Mouse (Mus musculus): Measurements from ENCODE around the gene Slc6a12.
"Not testable (repeated sequence)": the region's sequence is repeated elsewhere in the genome, so short reads cannot be mapped to it uniquely, and the experiment has no call there.

- peak; percentile 66 for TF ChIP-seq CTCF (IDR thresholded peaks at IDR 0.05; ENCODE audit: low read depth)
- not testable (repeated sequence) for TF ChIP-seq EP300 (IDR thresholded peaks at IDR 0.05; ENCODE audit: low read depth)
Measured at GRCm38 (mm10) chr6:121366537-121366936, 23.7 kb downstream of the Slc6a12 start.
